Mouse (Mus musculus): ENCODE measurements at regions not wholly inside any gene's neighbourhood (a gene's known extent, or its start where the extent isn't known, plus 50 kb on each side); places are given as distances from the start of the nearest gene placed in this dataset.

GRCm38 (mm10) chrX:12366801-12367200 lies 206.6 kb upstream of the Bcor start:
- TF ChIP-seq TAL1 (IDR thresholded peaks at IDR 0.05; ENCODE audit: low read length) (no peak), GATA1 (IDR thresholded peaks at IDR 0.05; ENCODE audit: low read length) (no peak)

Data from erythroblast, embryonic 14.5 days (primary cell).